Mouse (Mus musculus) liver, postnatal 0 days (tissue): ENCODE measurements around the gene Rasgrp1. TPM values are rescaled to one million over a fixed set of nuclear protein-coding genes. Genes with fewer than 3 reads are reported as not detected.

Experiments used
- ATAC-seq: fragments of 200-750 bp; cut with Nextera tagmentation; 2 replicates; pipeline ENCODE4 v1.8.0; 2017; ENCODE audit warnings: mild to moderate bottlenecking, moderate library complexity
- DNase-seq: peaks from one replicate; pipeline ENCODE4 v3.0.0-alpha.2; 2016
- H3K27ac ChIP-seq: fragments of 300-500 bp; sonication (generic); 2 replicates; pipeline ENCODE4 v1.5.1; 2014; ENCODE audit warnings: antibody characterized with exemption, moderate library complexity, mild to moderate bottlenecking, low read depth
- H3K27me3 ChIP-seq: fragments of 300-500 bp; sonication (generic); 2 replicates; pipeline ENCODE4 v1.6.1; 2014; ENCODE audit warnings: low read length, control low read depth, mixed read lengths; ENCODE audit not compliant: insufficient read depth
- H3K36me3 ChIP-seq: fragments of 300-500 bp; sonication (generic); replicated peaks from 2 replicates; pipeline ENCODE4 v1.6.1; 2014; ENCODE audit warnings: mild to moderate bottlenecking, control low read depth, low read length, moderate library complexity, mixed read lengths; ENCODE audit not compliant: insufficient read depth
- H3K4me1 ChIP-seq: fragments of 300-500 bp; sonication (generic); 2 replicates; pipeline ENCODE4 v1.6.1; 2014; ENCODE audit warnings: antibody characterized with exemption, mild to moderate bottlenecking, control low read depth; ENCODE audit not compliant: insufficient read depth
- H3K4me2 ChIP-seq: fragments of 300-500 bp; sonication (generic); 2 replicates; pipeline ENCODE4 v1.6.1; 2014; ENCODE audit warnings: low read depth, mild to moderate bottlenecking, low read length, moderate library complexity, mixed read lengths
- H3K4me3 ChIP-seq: fragments of 300-500 bp; sonication (generic); 2 replicates; pipeline ENCODE4 v1.5.1; 2014; ENCODE audit warnings: low read depth, low read length
- H3K9ac ChIP-seq: fragments of 300-500 bp; sonication (generic); replicated peaks from 2 replicates; pipeline ENCODE4 v1.6.1; 2014; ENCODE audit warnings: mild to moderate bottlenecking, moderate library complexity
- H3K9me3 ChIP-seq: fragments of 300-500 bp; sonication (generic); 2 replicates; pipeline ENCODE4 v1.6.1; 2016; ENCODE audit warnings: mild to moderate bottlenecking, control low read depth, low read length, mixed read lengths
- CTCF ChIP-seq: sonication (generic); IDR thresholded peaks from 2 replicates; pipeline ENCODE4 v1.5.1; 2016; ENCODE audit warnings: antibody characterized with exemption, low read depth
- EP300 ChIP-seq: IDR thresholded peaks from 2 replicates; pipeline ENCODE4 v1.6.1; 2016; ENCODE audit warnings: antibody characterized with exemption, low read depth, mild to moderate bottlenecking
- WGBS: fragments of 180-500 bp; shearing (Covaris S2); extraction: QIAGEN DNeasy Blood & Tissue Kit; methylation state at CpG from one replicate; pipeline ENCODE4 v1.1.7; 2014; ENCODE audit not compliant: insufficient replicate concordance; 5-methylcytosine and 5-hydroxymethylcytosine counted together
- polyA plus RNA-seq: library from polyadenylated mRNA; unstranded; fragments of >200 nt; fragmentation: Nextera tagmentation; extraction: Ambion mirVana; gene quantifications from 2 replicates; pipeline ENCODE4 v1.2.1, GENCODE M21; 2015

Gene Rasgrp1
- polyA plus RNA-seq, 1 experiment from 2014 or later = 1.1 TPM

DNA sequence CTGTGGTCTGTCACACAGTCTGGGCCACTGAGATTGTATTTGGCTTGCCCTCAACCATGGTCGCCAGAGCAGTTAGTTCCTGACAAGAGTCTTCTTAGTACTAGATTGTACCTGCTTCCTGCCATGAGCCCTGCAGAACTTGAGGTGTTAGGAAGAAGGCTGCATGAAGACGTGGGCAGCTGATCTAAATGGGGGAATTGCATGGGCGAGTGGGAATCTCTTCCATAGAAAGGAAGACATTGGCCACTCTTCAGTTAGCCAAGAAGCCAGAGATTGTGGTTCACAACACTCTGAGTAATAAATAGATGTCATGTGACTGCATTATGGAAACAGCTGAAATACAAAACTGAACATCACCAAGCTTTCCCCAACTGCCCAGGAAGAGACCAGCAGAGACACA lies 23.8 kb downstream of the Rasgrp1 start:
- WGBS = 66% methylated on average over 3 of the region's 3 CpGs
- no peak overlapping the region for H3K27ac ChIP-seq
- no peaks in the 10 kb centered on the region for H3K9me3 ChIP-seq
- no peak for DNase-seq
- H3K4me2 ChIP-seq = no peak overlapping the region
- ATAC-seq = no peak
- no peaks in the 10 kb centered on the region for H3K4me1 ChIP-seq
- no peaks in the 10 kb centered on the region for H3K36me3 ChIP-seq
- no peak overlapping the region for H3K9ac ChIP-seq
- TF ChIP-seq CTCF (no peak), EP300 (no peak)
- H3K4me3 ChIP-seq = no peak overlapping the region
- no peaks in the 10 kb centered on the region for H3K27me3 ChIP-seq

DNA sequence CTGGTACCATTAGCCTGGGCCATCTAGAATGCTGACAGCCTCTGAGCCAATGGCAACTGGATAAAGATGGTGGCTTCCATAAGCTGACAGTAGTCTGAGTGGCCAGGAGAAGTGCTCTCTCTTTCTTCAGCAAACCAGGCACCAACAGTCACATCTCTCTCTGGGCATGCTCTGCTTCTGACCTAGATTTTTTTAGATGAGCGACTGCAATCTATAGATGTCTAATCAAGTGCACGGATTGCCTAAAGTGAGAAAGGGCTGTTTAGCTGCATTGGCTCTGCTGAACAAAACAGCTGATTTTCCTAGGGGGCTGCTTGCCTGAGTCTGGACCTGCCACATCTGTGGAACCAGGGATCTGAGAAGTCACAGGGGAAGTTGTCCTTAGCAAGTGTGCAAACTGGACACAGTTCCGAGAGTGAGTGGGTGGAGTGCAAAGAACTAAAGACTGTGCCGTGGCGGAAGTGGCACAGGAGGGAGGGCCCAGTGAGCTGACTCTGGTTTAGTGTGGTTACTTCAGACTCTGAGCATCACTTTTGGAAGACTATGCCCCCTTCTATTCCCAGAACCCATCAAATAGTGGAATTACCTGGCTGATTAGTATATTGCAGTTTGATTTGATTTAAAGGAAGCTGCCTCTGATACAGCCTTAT lies 29.1 kb downstream of the Rasgrp1 start:
- 78% methylated on average over 5 of the region's 5 CpGs for WGBS
- H3K27ac ChIP-seq = no peak overlapping the region
- DNase-seq = no peak
- no peaks in the 10 kb centered on the region for H3K9me3 ChIP-seq
- no peak overlapping the region for H3K9ac ChIP-seq
- H3K4me2 ChIP-seq = no peak overlapping the region
- no peak overlapping the region for H3K4me3 ChIP-seq
- H3K36me3 ChIP-seq = no peaks in the 10 kb centered on the region
- no peak for TF ChIP-seq CTCF
- no peak for TF ChIP-seq EP300
- H3K27me3 ChIP-seq = no peaks in the 10 kb centered on the region
- no peaks in the 10 kb centered on the region for H3K4me1 ChIP-seq
- no peak for ATAC-seq

- ATAC-seq (no peak), DNase-seq (no peak)
- 70% methylated on average over 7 of the region's 7 CpGs for WGBS
- no peaks in the 10 kb centered on the region for H3K4me1 ChIP-seq
- no peaks in the 10 kb centered on the region for H3K9me3 ChIP-seq
- H3K9ac ChIP-seq = no peak overlapping the region
- no peak overlapping the region for H3K27ac ChIP-seq
- TF ChIP-seq CTCF (no peak), EP300 (no peak)
- no peak overlapping the region for H3K4me3 ChIP-seq
- H3K36me3 ChIP-seq = no peaks in the 10 kb centered on the region
- H3K27me3 ChIP-seq = no peaks in the 10 kb centered on the region
- no peak overlapping the region for H3K4me2 ChIP-seq
Measured at GRCm38 (mm10) chr2:117312441-117312895, 30.3 kb downstream of the Rasgrp1 start.

GRCm38 (mm10) chr2:117312030-117312429 lies 30.8 kb downstream of the Rasgrp1 start:
- no peaks in the 10 kb centered on the region for H3K9me3 ChIP-seq
- WGBS = 56% methylated on average over 2 of the region's 2 CpGs
- no peaks in the 10 kb centered on the region for H3K4me1 ChIP-seq
- no peak overlapping the region for H3K27ac ChIP-seq
- H3K27me3 ChIP-seq = no peaks in the 10 kb centered on the region
- no peak overlapping the region for H3K4me2 ChIP-seq
- no peak for ATAC-seq
- no peak overlapping the region for H3K9ac ChIP-seq
- DNase-seq = no peak
- no peaks in the 10 kb centered on the region for H3K36me3 ChIP-seq
- no peak overlapping the region for H3K4me3 ChIP-seq
- TF ChIP-seq CTCF (no peak), EP300 (no peak)

DNA sequence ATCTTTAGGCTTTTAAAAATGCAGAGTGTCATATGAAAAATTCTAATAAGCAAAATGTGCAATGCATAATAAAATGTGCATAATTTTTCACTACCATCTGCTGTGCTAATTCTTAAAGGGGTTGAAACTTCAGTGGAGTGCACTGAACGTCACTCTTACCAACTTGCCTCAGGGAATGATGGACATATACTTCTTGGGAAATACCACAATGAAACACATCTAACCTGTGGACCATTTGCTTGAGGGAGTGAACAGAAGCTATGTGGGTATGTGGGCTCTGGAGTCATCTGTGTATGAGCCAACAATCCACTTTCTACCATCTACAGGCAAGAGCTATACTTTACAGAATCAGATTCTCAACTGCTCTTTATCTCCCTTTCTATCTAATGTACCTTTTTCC lies 31.5 kb downstream of the Rasgrp1 start:
- no peak overlapping the region for H3K4me2 ChIP-seq
- TF ChIP-seq CTCF = no peak
- TF ChIP-seq EP300 = no peak
- H3K4me3 ChIP-seq = no peak overlapping the region
- no peaks in the 10 kb centered on the region for H3K4me1 ChIP-seq
- H3K9ac ChIP-seq = no peak overlapping the region
- H3K36me3 ChIP-seq = no peaks in the 10 kb centered on the region
- no peak overlapping the region for H3K27ac ChIP-seq
- H3K27me3 ChIP-seq = no peaks in the 10 kb centered on the region
- ATAC-seq = no peak
- DNase-seq = no peak
- 65% methylated on average over 1 of the region's 1 CpGs for WGBS
- no peaks in the 10 kb centered on the region for H3K9me3 ChIP-seq

GRCm38 (mm10) chr2:117309046-117309445 lies 33.8 kb downstream of the Rasgrp1 start:
- H3K9ac ChIP-seq = no peak overlapping the region
- no peak overlapping the region for H3K4me2 ChIP-seq
- ATAC-seq (no peak), DNase-seq (no peak)
- no peaks in the 10 kb centered on the region for H3K27me3 ChIP-seq
- H3K27ac ChIP-seq = no peak overlapping the region
- H3K9me3 ChIP-seq = no peaks in the 10 kb centered on the region
- no peaks in the 10 kb centered on the region for H3K4me1 ChIP-seq
- H3K4me3 ChIP-seq = no peak overlapping the region
- 68% methylated on average over 2 of the region's 2 CpGs for WGBS
- TF ChIP-seq CTCF (no peak), EP300 (no peak)
- no peaks in the 10 kb centered on the region for H3K36me3 ChIP-seq
